Mouse (Mus musculus) lung, embryonic 15.5 days (tissue): ENCODE results near the gene Olfr1370. TPM values are rescaled to one million over a fixed set of nuclear protein-coding genes. Genes with fewer than 3 reads are reported as not detected.
"Not testable (repeated sequence)": the region's sequence is repeated elsewhere in the genome, so short reads cannot be mapped to it uniquely, and the experiment has no call there.

Experiments
- ATAC-seq: fragments of 200-750 bp; cut with Nextera tagmentation; 2 replicates; pipeline ENCODE4 v1.8.0; 2017; ENCODE audit warnings: moderate number of reproducible peaks, borderline replicate concordance; ENCODE audit not compliant: low FRiP score, low TSS enrichment; ENCODE audit errors: extremely low read depth
- H3K27ac ChIP-seq: fragments of 300-500 bp; sonication (generic); 2 replicates; pipeline ENCODE4 v1.5.1; 2015; ENCODE audit warnings: moderate library complexity, mild to moderate bottlenecking, inconsistent platforms
- H3K27me3 ChIP-seq: fragments of 300-500 bp; sonication (generic); 2 replicates; pipeline ENCODE4 v1.6.1; 2015; ENCODE audit warnings: inconsistent platforms
- H3K36me3 ChIP-seq: fragments of 300-500 bp; sonication (generic); 2 replicates; pipeline ENCODE4 v1.6.1; 2015; ENCODE audit warnings: inconsistent platforms
- H3K4me1 ChIP-seq: fragments of 300-500 bp; sonication (generic); 2 replicates; pipeline ENCODE4 v1.6.1; 2015; ENCODE audit warnings: inconsistent platforms
- H3K4me2 ChIP-seq: fragments of 300-500 bp; sonication (generic); 2 replicates; pipeline ENCODE4 v1.6.1; 2015; ENCODE audit warnings: inconsistent platforms, mild to moderate bottlenecking, moderate library complexity
- H3K4me3 ChIP-seq: fragments of 300-500 bp; sonication (generic); 2 replicates; pipeline ENCODE4 v1.5.1; 2015; ENCODE audit warnings: mild to moderate bottlenecking, inconsistent platforms
- H3K9ac ChIP-seq: fragments of 300-500 bp; sonication (generic); 2 replicates; pipeline ENCODE4 v1.6.1; 2015; ENCODE audit warnings: inconsistent platforms
- H3K9me3 ChIP-seq: fragments of 300-500 bp; sonication (generic); 2 replicates; pipeline ENCODE4 v1.6.1; 2016; ENCODE audit warnings: inconsistent platforms
- WGBS: fragments of 180-500 bp; shearing (Covaris S2); methylation state at CpG from one replicate; pipeline ENCODE4 v1.1.7; 2015; 5-methylcytosine and 5-hydroxymethylcytosine counted together
- polyA plus RNA-seq: library from polyadenylated mRNA; unstranded; fragments of >200 nt; fragmentation: Nextera tagmentation; extraction: Ambion mirVana; gene quantifications from 2 replicates; pipeline ENCODE4 v1.2.1, GENCODE M21; 2015

Gene Olfr1370
- polyA plus RNA-seq = not detected in 2 replicates

- no peak within 1 kb of the TSS for H3K27ac ChIP-seq
- WGBS = 64% methylated on average over 3 of the region's 3 CpGs
- H3K4me2 ChIP-seq = no peak within 1 kb of the TSS
- H3K9me3 ChIP-seq = no peaks in the 10 kb centered on the region
- H3K4me3 ChIP-seq = no peak within 1 kb of the TSS
- H3K27me3 ChIP-seq = no peaks in the 10 kb centered on the region
- ATAC-seq = no peak
- no peaks in the 10 kb centered on the region for H3K4me1 ChIP-seq
- no peak within 1 kb of the TSS for H3K9ac ChIP-seq
- H3K36me3 ChIP-seq = no peaks in the 10 kb centered on the region
These were observed at the start of gene Olfr1370 for GRCm38 (mm10) chr13:21074847-21075246. TSS of gene Olfr1370 (minus strand) at chr13:21074947.

- no peak overlapping the region for H3K27ac ChIP-seq
- 67% methylated on average over 4 of the region's 4 CpGs for WGBS
- no peak for ATAC-seq
These were observed 39.4 kb upstream of the Olfr1370 start for GRCm38 (mm10) chr13:21114121-21114520.

GRCm38 (mm10) chr13:21111183-21111582, 36.4 kb upstream of the Olfr1370 start, which contains the start of gene Olfr1369-ps1:
TSS of gene Olfr1369-ps1 (plus strand) at chr13:21111483.
- H3K27ac ChIP-seq, H3K9me3 ChIP-seq, ATAC-seq, H3K4me2 ChIP-seq, H3K36me3 ChIP-seq, H3K4me1 ChIP-seq, H3K9ac ChIP-seq, H3K4me3 ChIP-seq, H3K27me3 ChIP-seq: not testable (repeated sequence)
- WGBS = 69% methylated on average over 3 of the region's 3 CpGs

More at GRCm38 (mm10) chr13:21114121-21114520, 39.4 kb upstream of the Olfr1370 start:
- no peak overlapping the region for H3K4me3 ChIP-seq
- H3K4me2 ChIP-seq = no peak overlapping the region
- no peaks in the 10 kb centered on the region for H3K4me1 ChIP-seq
- no peak overlapping the region for H3K9ac ChIP-seq
- no peaks in the 10 kb centered on the region for H3K36me3 ChIP-seq
- no peaks in the 10 kb centered on the region for H3K27me3 ChIP-seq
- no peaks in the 10 kb centered on the region for H3K9me3 ChIP-seq

- Histone ChIP-seq H3K27ac (no peak overlapping the region), H3K36me3 (no peaks in the 10 kb centered on the region), H3K9ac (no peak overlapping the region), H3K4me1 (no peaks in the 10 kb centered on the region), H3K4me3 (no peak overlapping the region), H3K27me3 (no peaks in the 10 kb centered on the region), H3K4me2 (no peak overlapping the region), H3K9me3 (no peaks in the 10 kb centered on the region)
- no peak for ATAC-seq
- 86% methylated on average over 6 of the region's 6 CpGs for WGBS
These were observed 35.7 kb upstream of the Olfr1370 start for GRCm38 (mm10) chr13:21110441-21110840.

GRCm38 (mm10) chr13:21109759-21110158, 35.0 kb upstream of the Olfr1370 start:
- 92% methylated on average over 3 of the region's 3 CpGs for WGBS

GRCm38 (mm10) chr13:21082686-21083085, 7.9 kb upstream of the Olfr1370 start:
- Histone ChIP-seq H3K36me3 (no peaks in the 10 kb centered on the region), H3K9me3 (no peaks in the 10 kb centered on the region), H3K4me1 (no peaks in the 10 kb centered on the region), H3K27ac (no peak overlapping the region), H3K4me3 (no peak overlapping the region), H3K27me3 (no peaks in the 10 kb centered on the region), H3K9ac (no peak overlapping the region), H3K4me2 (no peak overlapping the region)
- ATAC-seq = no peak
- WGBS = 71% methylated on average over 2 of the region's 2 CpGs

More at GRCm38 (mm10) chr13:21109759-21110158, 35.0 kb upstream of the Olfr1370 start:
- Histone ChIP-seq H3K27ac (no peak overlapping the region), H3K9ac (no peak overlapping the region), H3K4me1 (no peaks in the 10 kb centered on the region), H3K36me3 (no peaks in the 10 kb centered on the region), H3K9me3 (no peaks in the 10 kb centered on the region), H3K4me3 (no peak overlapping the region), H3K4me2 (no peak overlapping the region), H3K27me3 (no peaks in the 10 kb centered on the region)
- ATAC-seq = no peak

- Histone ChIP-seq H3K4me3 (no peak overlapping the region), H3K4me1 (no peaks in the 10 kb centered on the region), H3K27me3 (no peaks in the 10 kb centered on the region), H3K9ac (no peak overlapping the region), H3K4me2 (no peak overlapping the region), H3K27ac (no peak overlapping the region), H3K36me3 (no peaks in the 10 kb centered on the region), H3K9me3 (no peaks in the 10 kb centered on the region)
- WGBS = 85% methylated on average over 2 of the region's 2 CpGs
- ATAC-seq = no peak
These were observed 8.7 kb downstream of the Olfr1370 start for GRCm38 (mm10) chr13:21066021-21066420.

GRCm38 (mm10) chr13:21050118-21050517, 24.6 kb downstream of the Olfr1370 start:
- H3K4me2 ChIP-seq = no peak overlapping the region
- H3K4me1 ChIP-seq = no peaks in the 10 kb centered on the region
- no peak overlapping the region for H3K4me3 ChIP-seq
- H3K9ac ChIP-seq = no peak overlapping the region
- no peaks in the 10 kb centered on the region; the same call in 1 of the 2 replicates for H3K9me3 ChIP-seq
- H3K27ac ChIP-seq = no peak overlapping the region
- no peaks in the 10 kb centered on the region for H3K27me3 ChIP-seq
- H3K36me3 ChIP-seq = no peaks in the 10 kb centered on the region
- WGBS = 67% methylated on average over 1 of the region's 1 CpGs
- no peak for ATAC-seq

- no peak overlapping the region for H3K4me3 ChIP-seq
- H3K27ac ChIP-seq = no peak overlapping the region
- H3K9me3 ChIP-seq = no peaks in the 10 kb centered on the region
- no peaks in the 10 kb centered on the region for H3K4me1 ChIP-seq
- 83% methylated on average over 2 of the region's 2 CpGs for WGBS
- no peak overlapping the region for H3K9ac ChIP-seq
- H3K4me2 ChIP-seq = no peak overlapping the region
- H3K36me3 ChIP-seq = no peaks in the 10 kb centered on the region
- ATAC-seq = no peak
- H3K27me3 ChIP-seq = no peaks in the 10 kb centered on the region
These were observed 34.1 kb downstream of the Olfr1370 start for GRCm38 (mm10) chr13:21040589-21041199.

- Histone ChIP-seq H3K4me2 (no peak overlapping the region), H3K27ac (no peak overlapping the region), H3K36me3 (no peaks in the 10 kb centered on the region), H3K9ac (no peak overlapping the region), H3K4me1 (no peaks in the 10 kb centered on the region), H3K4me3 (no peak overlapping the region), H3K9me3 (no peaks in the 10 kb centered on the region), H3K27me3 (no peaks in the 10 kb centered on the region)
- no peak for ATAC-seq
These were observed 38.8 kb downstream of the Olfr1370 start for GRCm38 (mm10) chr13:21035981-21036380.

GRCm38 (mm10) chr13:21035011-21035410, 39.7 kb downstream of the Olfr1370 start:
- WGBS = 69% methylated on average over 3 of the region's 3 CpGs
- ATAC-seq = no peak
- H3K27me3 ChIP-seq = no peaks in the 10 kb centered on the region

GRCm38 (mm10) chr13:21033176-21033575, 41.6 kb downstream of the Olfr1370 start:
- Histone ChIP-seq H3K4me2 (no peak overlapping the region), H3K9me3 (no peaks in the 10 kb centered on the region), H3K27ac (no peak overlapping the region), H3K27me3 (no peaks in the 10 kb centered on the region), H3K4me1 (no peaks in the 10 kb centered on the region), H3K4me3 (no peak overlapping the region), H3K9ac (no peak overlapping the region), H3K36me3 (no peaks in the 10 kb centered on the region)
- no peak for ATAC-seq
- WGBS = 63% methylated on average over 3 of the region's 3 CpGs

More at GRCm38 (mm10) chr13:21035011-21035410, 39.7 kb downstream of the Olfr1370 start:
- H3K4me1 ChIP-seq = no peaks in the 10 kb centered on the region
- no peak overlapping the region for H3K27ac ChIP-seq
- no peaks in the 10 kb centered on the region for H3K36me3 ChIP-seq
- H3K4me2 ChIP-seq = no peak overlapping the region
- no peak overlapping the region for H3K4me3 ChIP-seq
- H3K9me3 ChIP-seq = no peaks in the 10 kb centered on the region
- no peak overlapping the region for H3K9ac ChIP-seq
